Comparison of ENCODE assay signal across 25 mouse cellular contexts in the genomic region with DNA sequence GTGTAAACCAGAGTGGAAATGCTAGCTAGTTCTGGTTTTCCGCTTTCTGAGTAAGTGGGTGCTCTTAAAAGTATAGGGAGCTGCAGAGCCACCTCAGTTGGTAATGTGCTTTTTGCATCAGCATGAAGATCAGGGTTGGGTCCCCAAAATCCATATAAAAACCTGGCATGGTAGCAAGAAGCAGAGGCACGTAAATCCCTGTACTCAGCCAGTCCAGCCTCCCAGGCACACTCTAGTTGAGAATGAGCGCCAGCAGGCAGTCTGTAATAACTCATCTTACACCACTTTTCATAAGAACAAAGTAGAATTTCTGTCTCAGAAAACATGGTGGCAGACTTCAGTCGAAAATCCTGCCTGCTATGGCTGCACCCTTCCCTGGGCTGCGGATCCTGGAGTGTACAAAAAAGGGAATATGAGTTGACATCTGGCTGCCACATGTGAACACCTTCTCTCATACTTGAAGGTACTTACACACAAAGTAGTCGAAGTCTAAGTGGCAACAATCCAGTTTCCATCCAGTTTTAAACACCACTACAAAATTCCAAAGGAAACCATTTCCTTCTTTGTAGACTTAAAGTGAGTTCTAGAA.
A peak's percentile ranks its signal among the peaks of the same experiment; 100 is the strongest.
DNase-seq lines count a peak whose midpoint lies in the region; ATAC-seq and TF ChIP-seq lines count a peak whose summit lies in the region.
"Had no signal": no experiment of that assay in that cellular context is flagged by ENCODE, and none has a peak within 500 bp of the region (broad histone marks: within the 10 kb centered on the region; RNA-seq: fewer than 3 reads in every experiment).

No protein-coding gene starts in this region.

- no peaks in the 10 kb centered on the region for H3K36me3 ChIP-seq in embryonic facial prominence, embryonic 10.5 days (replicated peaks)
- no peaks in the 10 kb centered on the region for H3K36me3 ChIP-seq in limb, embryonic 14.5 days (ENCODE audit: control insufficient read depth, insufficient read depth, low read length)
- H3K36me3 ChIP-seq: heart, embryonic 10.5 days; heart, embryonic 15.5 days; liver, embryonic 15.5 days; lung, embryonic 15.5 days; midbrain, embryonic 12.5 days; neural tube, embryonic 13.5 days had no signal

- H3K9me3 ChIP-seq in embryonic facial prominence, embryonic 10.5 days, result no peaks in the 10 kb centered on the region
- H3K9me3 ChIP-seq in limb, embryonic 14.5 days (ENCODE audit: control insufficient read depth, low read length), result no peaks in the 10 kb centered on the region
- H3K9me3 ChIP-seq: forebrain, embryonic 13.5 days; heart, embryonic 10.5 days; heart, embryonic 15.5 days; liver, embryonic 15.5 days; lung, embryonic 15.5 days; midbrain, embryonic 12.5 days; neural tube, embryonic 13.5 days had no signal

- H3K9ac ChIP-seq in limb, embryonic 14.5 days (ENCODE audit: low read depth, low read length, severe bottlenecking), result no peak overlapping the region
- H3K9ac ChIP-seq: forebrain, embryonic 13.5 days; heart, embryonic 15.5 days; hindbrain, embryonic 14.5 days; liver, embryonic 15.5 days; lung, embryonic 15.5 days; midbrain, embryonic 12.5 days; neural tube, embryonic 13.5 days had no signal

- peak; percentile 85 for ATAC-seq in limb, embryonic 14.5 days (ENCODE audit: low FRiP score, low read depth)
- ATAC-seq in activated CD4-positive, CD25-positive, alpha-beta regulatory T cell, adult 4 months, result no peak
- ATAC-seq: forebrain, embryonic 13.5 days; inflammation-experienced regulatory T-cells, adult 6 months had no signal

- no peak overlapping the region for H3K4me2 ChIP-seq in limb, embryonic 14.5 days (replicated peaks; ENCODE audit: low read depth, low read length, severe bottlenecking)
- H3K4me2 ChIP-seq: forebrain, embryonic 13.5 days; heart, embryonic 15.5 days; hindbrain, embryonic 14.5 days; liver, embryonic 15.5 days; lung, embryonic 15.5 days; midbrain, embryonic 12.5 days; neural tube, embryonic 13.5 days had no signal

- H3K4me1 ChIP-seq in embryonic facial prominence, embryonic 10.5 days, result peaks cover 5% of the 10 kb centered on the region
- peaks cover 22% of the 10 kb centered on the region for H3K4me1 ChIP-seq in limb, embryonic 14.5 days (ENCODE audit: control insufficient read depth, insufficient read depth, low read length)
- H3K4me1 ChIP-seq: forebrain, embryonic 13.5 days; heart, embryonic 10.5 days; heart, embryonic 15.5 days; liver, embryonic 15.5 days; lung, embryonic 15.5 days; midbrain, embryonic 12.5 days; neural tube, embryonic 13.5 days had no signal

- no peaks in the 10 kb centered on the region for H3K27me3 ChIP-seq in embryonic facial prominence, embryonic 10.5 days (replicated peaks; ENCODE audit: low read depth, poor library complexity, severe bottlenecking)
- H3K27me3 ChIP-seq in limb, embryonic 14.5 days (ENCODE audit: control insufficient read depth, insufficient read depth, low read length), result no peaks in the 10 kb centered on the region
- H3K27me3 ChIP-seq: forebrain, embryonic 13.5 days; heart, embryonic 15.5 days; liver, embryonic 15.5 days; lung, embryonic 15.5 days; midbrain, embryonic 12.5 days; neural tube, embryonic 13.5 days had no signal

- no peak overlapping the region for H3K4me3 ChIP-seq in embryonic facial prominence, embryonic 10.5 days
- H3K4me3 ChIP-seq in limb, embryonic 14.5 days (replicated peaks; ENCODE audit: low read length), result no peak overlapping the region
- H3K4me3 ChIP-seq: forebrain, embryonic 13.5 days; heart, embryonic 10.5 days; heart, embryonic 15.5 days; liver, embryonic 15.5 days; lung, embryonic 15.5 days; midbrain, embryonic 12.5 days; myocyte; neural tube, embryonic 13.5 days had no signal

- DNase-seq in embryo, embryonic 11 days, result peak; percentile 53
- DNase-seq in embryonic facial prominence, embryonic 10.5 days (ENCODE audit: low spot score), result peak; percentile 20
- peak; percentile 47 for DNase-seq in hindlimb bud, embryonic 11.5 days (ENCODE audit: extremely low spot score, low read depth, low spot score)
- DNase-seq in limb, embryonic 14.5 days (ENCODE audit: low spot score), result peak; percentile 89
- no peak for DNase-seq in layer of hippocampus, postnatal 25 days (ENCODE audit: extremely low spot score in 1 of 2, low spot score in 1 of 2)
- no peak for DNase-seq in gastrocnemius, postnatal 4 days (ENCODE audit: low spot score in 2 of 2)
- DNase-seq: adrenal gland, postnatal 10 days; B cell, adult 2 months; cerebellum, adult 9-11 months; gastrocnemius, postnatal 14 days; heart, adult 11 months; kidney, adult 11 months; kidney, postnatal 4 days; thymus, postnatal 4 days had no signal

- no peak for TF ChIP-seq POLR2A in limb, embryonic 14.5 days (IDR thresholded peaks at IDR 0.05; ENCODE audit: borderline replicate concordance, extremely low read depth, insufficient read depth, insufficient read length)

- H3K27ac ChIP-seq in embryonic facial prominence, embryonic 10.5 days (replicated peaks), result no peak overlapping the region
- H3K27ac ChIP-seq in limb, embryonic 14.5 days (replicated peaks; ENCODE audit: low read depth, low read length), result peak overlapping the region; percentile 68
- H3K27ac ChIP-seq: forebrain, embryonic 13.5 days; heart, embryonic 10.5 days; heart, embryonic 15.5 days; hindbrain, embryonic 14.5 days; liver, embryonic 15.5 days; lung, embryonic 15.5 days; midbrain, embryonic 12.5 days had no signal

- WGBS in embryonic facial prominence, embryonic 10.5 days, result 72% methylated on average over 6 of the region's 6 CpGs
- WGBS in limb, embryonic 14.5 days, result 21% methylated on average over 6 of the region's 6 CpGs

Comparison
In these comparisons a context has a peak if more than half of its experiments do, and no peak if none do; other contexts are left out.
1. DNase-seq: peak in embryo, embryonic 11 days (single experiment), embryonic facial prominence, embryonic 10.5 days (single experiment), hindlimb bud, embryonic 11.5 days (single experiment) and limb, embryonic 14.5 days (single experiment); none in layer of hippocampus, postnatal 25 days (0 of 2) and gastrocnemius, postnatal 4 days (0 of 2).